Mouse (Mus musculus): ENCODE data around the gene 1110017D15Rik. TPM values are rescaled to one million over a fixed set of nuclear protein-coding genes. Genes with fewer than 3 reads are reported as not detected.

1110017D15Rik gene
- polyA plus RNA-seq, 2 experiments, result not detected

- H3K36me3 ChIP-seq (replicated peaks; ENCODE audit: control insufficient read depth, insufficient read depth, low read depth), result no peaks in the 10 kb centered on the region
- H3K27me3 ChIP-seq (ENCODE audit: control insufficient read depth, insufficient read depth, low read length), result no peaks in the 10 kb centered on the region
- no peak overlapping the region for H3K4me2 ChIP-seq (ENCODE audit: low read depth)
- no peaks in the 10 kb centered on the region for H3K9me3 ChIP-seq (ENCODE audit: control insufficient read depth, low read length)
- no peak for ATAC-seq (ENCODE audit: insufficient read depth)
- H3K4me3 ChIP-seq (ENCODE audit: insufficient read depth in 1 of 2, low read depth in 2 of 2, low read length in 2 of 2), result no peak overlapping the region
- no peak for TF ChIP-seq CTCF (IDR thresholded peaks at IDR 0.05; ENCODE audit: low read depth)
- no peak for TF ChIP-seq EP300 (IDR thresholded peaks at IDR 0.05; ENCODE audit: low read depth)
- DNase-seq (ENCODE audit: low read depth in 3 of 3, low spot score in 3 of 3), result no peak
- WGBS (ENCODE audit: insufficient replicate concordance), result 27% methylated on average over 14 of the region's 14 CpGs
- H3K27ac ChIP-seq, result no peak overlapping the region
- H3K4me1 ChIP-seq (replicated peaks; ENCODE audit: control insufficient read depth in 2 of 2, insufficient read depth in 2 of 2, low read length in 1 of 2), result peaks cover 0 to 1% of the 10 kb centered on the region in 2 experiments; a peak in 1 of 4 replicates
- H3K9ac ChIP-seq (replicated peaks), result no peak overlapping the region
These were observed 38.0 kb upstream of the 1110017D15Rik start for GRCm38 (mm10) chr4:41554994-41555663.

DNA sequence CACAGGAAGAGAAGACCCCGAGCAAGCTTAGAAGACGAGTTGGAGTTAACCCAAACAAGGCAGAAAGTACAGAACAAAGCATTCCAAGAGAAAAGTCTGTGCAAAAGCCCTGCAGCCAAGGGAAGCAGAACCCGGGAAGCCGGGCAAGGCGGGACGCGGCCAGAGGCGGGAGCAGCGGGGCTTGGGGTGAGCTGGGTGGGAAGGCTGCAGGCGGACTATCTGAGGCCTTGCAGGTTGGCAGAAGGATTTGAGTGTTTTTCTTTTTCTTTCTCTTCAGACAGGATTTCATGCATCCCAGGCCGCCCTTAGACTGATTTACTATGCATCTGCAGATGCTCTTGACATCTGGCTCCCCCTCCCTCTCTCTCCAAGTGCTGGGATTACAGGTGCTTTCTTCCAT is 36.0 kb upstream of the 1110017D15Rik start:
- Histone ChIP-seq H3K36me3 (replicated peaks; ENCODE audit: control insufficient read depth, insufficient read depth, low read depth) (no peaks in the 10 kb centered on the region), H3K4me3 (ENCODE audit: insufficient read depth in 1 of 2, low read depth in 2 of 2, low read length in 2 of 2) (no peak overlapping the region), H3K27ac (no peak overlapping the region), H3K9me3 (ENCODE audit: control insufficient read depth, low read length) (no peaks in the 10 kb centered on the region), H3K4me2 (ENCODE audit: low read depth) (no peak overlapping the region), H3K4me1 (replicated peaks; ENCODE audit: control insufficient read depth in 2 of 2, insufficient read depth in 2 of 2, low read length in 1 of 2) (peaks cover 0 to 1% of the 10 kb centered on the region in 2 experiments; a peak in 1 of 4 replicates), H3K27me3 (ENCODE audit: control insufficient read depth, insufficient read depth, low read length) (no peaks in the 10 kb centered on the region), H3K9ac (replicated peaks) (no peak overlapping the region)
- WGBS (ENCODE audit: insufficient replicate concordance), result 70% methylated on average over 11 of the region's 11 CpGs
- ATAC-seq (ENCODE audit: insufficient read depth) (no peak), DNase-seq (ENCODE audit: low read depth in 3 of 3, low spot score in 3 of 3) (no peak)
- TF ChIP-seq CTCF (IDR thresholded peaks at IDR 0.05; ENCODE audit: low read depth) (no peak), EP300 (IDR thresholded peaks at IDR 0.05; ENCODE audit: low read depth) (no peak)

GRCm38 (mm10) chr4:41552529-41552928 is 35.4 kb upstream of the 1110017D15Rik start:
- H3K36me3 ChIP-seq (replicated peaks; ENCODE audit: control insufficient read depth, insufficient read depth, low read depth), result no peaks in the 10 kb centered on the region
- H3K9ac ChIP-seq (replicated peaks), result no peak overlapping the region
- no peaks in the 10 kb centered on the region for H3K9me3 ChIP-seq (ENCODE audit: control insufficient read depth, low read length)
- H3K4me2 ChIP-seq (ENCODE audit: low read depth), result no peak overlapping the region
- DNase-seq (ENCODE audit: low read depth in 3 of 3, low spot score in 3 of 3) (peak; percentile 20 to 29 (median 24)), ATAC-seq (ENCODE audit: insufficient read depth) (no peak)
- no peak overlapping the region for H3K27ac ChIP-seq
- H3K27me3 ChIP-seq (ENCODE audit: control insufficient read depth, insufficient read depth, low read length), result no peaks in the 10 kb centered on the region
- no peak overlapping the region for H3K4me3 ChIP-seq (ENCODE audit: insufficient read depth in 1 of 2, low read depth in 2 of 2, low read length in 2 of 2)
- TF ChIP-seq CTCF (IDR thresholded peaks at IDR 0.05; ENCODE audit: low read depth) (peak; percentile 73), EP300 (IDR thresholded peaks at IDR 0.05; ENCODE audit: low read depth) (no peak)
- WGBS (ENCODE audit: insufficient replicate concordance), result 24% methylated on average over 6 of the region's 6 CpGs
- peaks cover 0 to 1% of the 10 kb centered on the region in 2 experiments; a peak in 1 of 4 replicates for H3K4me1 ChIP-seq (replicated peaks; ENCODE audit: control insufficient read depth in 2 of 2, insufficient read depth in 2 of 2, low read length in 1 of 2)

DNA sequence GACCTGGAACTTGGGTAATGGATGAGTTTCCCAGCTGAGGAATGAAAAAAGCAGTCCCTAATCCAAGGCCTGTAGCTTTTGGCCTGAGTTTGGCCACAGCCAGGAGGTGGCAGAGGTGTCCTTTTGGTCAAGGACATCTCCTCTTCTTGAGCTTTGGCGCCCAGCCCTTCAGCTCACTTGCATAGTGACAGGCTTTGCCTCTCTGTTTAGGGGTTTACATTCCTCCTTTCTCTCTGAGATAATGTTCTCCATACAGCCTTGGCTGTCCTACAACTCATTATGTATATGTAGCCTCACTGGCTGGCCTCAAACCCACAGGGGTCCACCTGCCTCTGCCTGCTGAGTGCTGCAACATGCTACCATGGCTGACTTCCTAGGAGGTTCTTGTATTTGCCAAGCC is 30.0 kb upstream of the 1110017D15Rik start:
- ATAC-seq (ENCODE audit: insufficient read depth), result no peak

GRCm38 (mm10) chr4:41545985-41546384 is 28.9 kb upstream of the 1110017D15Rik start:
- TF ChIP-seq CTCF (IDR thresholded peaks at IDR 0.05; ENCODE audit: low read depth), result no peak
- TF ChIP-seq EP300 (IDR thresholded peaks at IDR 0.05; ENCODE audit: low read depth), result no peak
- ATAC-seq (ENCODE audit: insufficient read depth) (no peak), DNase-seq (ENCODE audit: low read depth in 3 of 3, low spot score in 3 of 3) (no peak)
- no peak overlapping the region for H3K4me2 ChIP-seq (ENCODE audit: low read depth)
- H3K27me3 ChIP-seq (ENCODE audit: control insufficient read depth, insufficient read depth, low read length), result no peaks in the 10 kb centered on the region
- H3K36me3 ChIP-seq (replicated peaks; ENCODE audit: control insufficient read depth, insufficient read depth, low read depth), result no peaks in the 10 kb centered on the region
- no peaks in the 10 kb centered on the region for H3K4me1 ChIP-seq (replicated peaks; ENCODE audit: control insufficient read depth in 2 of 2, insufficient read depth in 2 of 2, low read length in 1 of 2)
- no peak overlapping the region for H3K27ac ChIP-seq
- H3K4me3 ChIP-seq (ENCODE audit: insufficient read depth in 1 of 2, low read depth in 2 of 2, low read length in 2 of 2), result no peak overlapping the region
- no peaks in the 10 kb centered on the region for H3K9me3 ChIP-seq (ENCODE audit: control insufficient read depth, low read length)
- no peak overlapping the region for H3K9ac ChIP-seq (replicated peaks)
- WGBS (ENCODE audit: insufficient replicate concordance), result 17% methylated on average over 8 of the region's 8 CpGs

More for the DNA sequence above, 30.0 kb upstream of the 1110017D15Rik start:
- no peaks in the 10 kb centered on the region for H3K9me3 ChIP-seq (ENCODE audit: control insufficient read depth, low read length)
- H3K9ac ChIP-seq (replicated peaks), result no peak overlapping the region
- H3K4me2 ChIP-seq (ENCODE audit: low read depth), result no peak overlapping the region
- no peaks in the 10 kb centered on the region for H3K36me3 ChIP-seq (replicated peaks; ENCODE audit: control insufficient read depth, insufficient read depth, low read depth)
- no peak overlapping the region for H3K4me3 ChIP-seq (ENCODE audit: insufficient read depth in 1 of 2, low read depth in 2 of 2, low read length in 2 of 2)
- no peak overlapping the region for H3K27ac ChIP-seq
- no peaks in the 10 kb centered on the region for H3K4me1 ChIP-seq (replicated peaks; ENCODE audit: control insufficient read depth in 2 of 2, insufficient read depth in 2 of 2, low read length in 1 of 2)
- WGBS (ENCODE audit: insufficient replicate concordance), result 50% methylated on average over 1 of the region's 1 CpGs
- TF ChIP-seq EP300 (IDR thresholded peaks at IDR 0.05; ENCODE audit: low read depth) (no peak), CTCF (IDR thresholded peaks at IDR 0.05; ENCODE audit: low read depth) (no peak)
- no peaks in the 10 kb centered on the region for H3K27me3 ChIP-seq (ENCODE audit: control insufficient read depth, insufficient read depth, low read length)
- DNase-seq (ENCODE audit: low read depth in 3 of 3, low spot score in 3 of 3), result no peak

All from liver, embryonic 14.5 days (tissue).